Mouse (Mus musculus): ENCODE data around the gene Ankrd35. TPM values are rescaled to one million over a fixed set of nuclear protein-coding genes. Genes with fewer than 3 reads are reported as not detected.
"Not testable (repeated sequence)": the region's sequence is repeated elsewhere in the genome, so short reads cannot be mapped to it uniquely, and the experiment has no call there.

Gene Ankrd35
- polyA plus RNA-seq, 1 experiment, result 2.5 TPM

DNA sequence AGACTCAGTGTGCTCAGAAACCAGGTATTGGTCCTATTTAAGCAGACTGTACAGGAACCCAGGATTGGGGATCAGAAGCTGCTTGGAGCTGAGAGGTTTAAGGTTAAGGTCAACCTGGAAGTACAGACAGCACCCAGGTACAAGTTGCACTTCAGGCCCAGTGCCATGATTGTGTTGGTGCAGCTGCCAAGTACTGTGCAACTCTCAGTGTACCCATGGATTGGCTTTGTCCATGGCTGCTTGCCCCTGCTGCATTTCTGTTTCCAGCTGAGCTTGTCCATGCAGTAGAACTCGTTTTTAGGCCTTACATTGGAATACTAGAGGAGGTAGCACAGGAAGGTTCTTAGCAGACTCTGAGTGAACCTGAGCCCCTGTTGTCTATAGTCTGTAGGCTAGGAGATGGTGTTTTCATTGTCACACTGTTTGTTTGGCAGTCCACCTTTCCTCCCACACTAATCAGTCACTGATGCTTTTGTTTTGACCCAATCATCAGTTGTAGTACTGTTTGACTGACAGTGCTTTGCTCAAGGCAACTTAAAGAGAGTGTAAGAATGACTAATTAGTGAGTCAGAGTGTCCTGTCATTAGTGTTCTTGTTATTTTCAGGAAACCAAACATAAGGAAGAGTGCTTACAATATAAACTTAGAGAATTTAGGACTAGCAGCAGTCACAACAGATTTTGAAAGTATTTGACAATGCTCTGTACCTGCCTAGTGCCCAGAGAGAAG, 67.2 kb downstream of the Ankrd35 start:
- TF ChIP-seq CTCF (IDR thresholded peaks at IDR 0.05; ENCODE audit: borderline replicate concordance, extremely low read depth, insufficient read depth, insufficient read length) (no peak), POLR2A (IDR thresholded peaks at IDR 0.05; ENCODE audit: borderline replicate concordance, extremely low read depth, insufficient read depth, insufficient read length, poor library complexity, severe bottlenecking) (no peak)
- no peak for DNase-seq (ENCODE audit: low read depth)

DNA sequence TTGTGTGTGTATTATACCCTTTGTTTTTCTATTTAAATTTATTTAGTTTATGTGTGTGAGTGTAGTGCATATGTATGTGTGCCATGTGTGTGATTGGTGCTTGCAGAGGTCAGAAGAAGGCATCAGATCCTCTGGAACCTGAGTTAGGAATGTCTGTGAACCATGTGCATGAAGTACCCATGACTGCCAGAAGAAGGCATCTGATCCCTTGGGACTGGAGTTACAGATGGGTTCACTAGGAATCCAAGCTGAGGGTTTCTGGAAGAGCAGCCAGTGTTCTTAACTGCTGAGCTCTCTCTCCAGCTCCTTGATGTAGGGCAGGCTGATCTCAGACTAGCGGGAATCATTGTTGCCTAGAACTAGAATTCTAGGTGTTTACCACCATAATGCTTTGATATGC, 68.1 kb downstream of the Ankrd35 start:
- peak; percentile 11 for DNase-seq (ENCODE audit: low read depth)
- TF ChIP-seq CTCF (IDR thresholded peaks at IDR 0.05; ENCODE audit: borderline replicate concordance, extremely low read depth, insufficient read depth, insufficient read length), result no peak; the same call in 1 of the 2 replicates

DNA sequence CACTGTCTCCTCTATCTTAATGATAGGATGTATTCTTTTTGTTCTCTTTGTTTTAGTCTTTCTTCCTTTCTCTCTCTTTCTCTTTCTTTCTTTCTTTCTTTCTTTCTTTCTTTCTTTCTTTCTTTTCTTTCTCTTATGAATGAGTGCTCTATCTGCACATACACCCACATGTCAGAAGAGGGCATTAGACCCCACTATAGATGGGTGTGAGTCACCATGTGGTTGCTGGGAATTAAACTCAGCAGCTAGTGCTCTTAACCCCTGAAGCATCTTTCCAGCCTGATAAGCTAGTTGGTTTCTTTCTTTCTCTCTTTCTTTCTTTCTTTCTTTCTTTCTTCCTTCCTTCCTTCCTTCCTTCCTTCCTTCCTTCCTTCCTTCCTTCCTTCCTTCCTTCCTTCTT, 70.3 kb downstream of the Ankrd35 start:
- DNase-seq (ENCODE audit: low read depth), result not testable (repeated sequence)

Other genes starting within 250 kb of the Ankrd35 start
- gene BC107364, start 217.8 kb upstream of the Ankrd35 start, polyA plus RNA-seq (2012; rRNA removed), result 0.05 TPM in 1 of 2 replicates, not detected in the other
- gene Hfe2, start 145.0 kb upstream of the Ankrd35 start, polyA plus RNA-seq (2012; rRNA removed), result 0.58 and 0.66 TPM in 2 replicates
- gene Txnip, start 112.2 kb upstream of the Ankrd35 start, polyA plus RNA-seq (2012; rRNA removed), result 110 and 138 TPM in 2 replicates
- not detected in 2 replicates for gene Gm16253, start 93.1 kb upstream of the Ankrd35 start, polyA plus RNA-seq (2012; rRNA removed)
- 30.1 and 39.1 TPM in 2 replicates for gene Polr3gl, start 76.0 kb upstream of the Ankrd35 start, polyA plus RNA-seq (2012; rRNA removed)
- gene Ankrd34a, start 73.5 kb upstream of the Ankrd35 start, polyA plus RNA-seq (2012; rRNA removed), result 9.5 and 12.4 TPM in 2 replicates
- 86.8 and 88.9 TPM in 2 replicates for gene Lix1l, start 69.0 kb upstream of the Ankrd35 start, polyA plus RNA-seq (2012; rRNA removed)
- 42.9 and 57.2 TPM in 2 replicates for gene Rbm8a, start 40.2 kb upstream of the Ankrd35 start, polyA plus RNA-seq (2012; rRNA removed)
- 46.1 and 59.6 TPM in 2 replicates for gene Pex11b, start 34.8 kb upstream of the Ankrd35 start, polyA plus RNA-seq (2012; rRNA removed)
- gene Gm42957, start 34.7 kb upstream of the Ankrd35 start, polyA plus RNA-seq (2012; rRNA removed), result 0.16 and 0.27 TPM in 2 replicates
- 5.4 and 5.8 TPM in 2 replicates for gene Itga10, start 24.5 kb upstream of the Ankrd35 start, polyA plus RNA-seq (2012; rRNA removed)
- 32.3 and 34.6 TPM in 2 replicates for gene Pias3, start 26.3 kb downstream of the Ankrd35 start, polyA plus RNA-seq (2012; rRNA removed)
- 7.6 and 8.2 TPM in 2 replicates for gene Nudt17, start 38.4 kb downstream of the Ankrd35 start, polyA plus RNA-seq (2012; rRNA removed)
- 42.7 and 45.0 TPM in 2 replicates for gene Polr3c, start 57.5 kb downstream of the Ankrd35 start, polyA plus RNA-seq (2012; rRNA removed)
- 46.3 and 47.5 TPM in 2 replicates for gene Rnf115, start 57.5 kb downstream of the Ankrd35 start, polyA plus RNA-seq (2012; rRNA removed)
- gene Pdzk1, start 159.2 kb downstream of the Ankrd35 start, polyA plus RNA-seq (2012; rRNA removed), result 0.14 and 0.15 TPM in 2 replicates
- gene Cd160, start 159.2 kb downstream of the Ankrd35 start, polyA plus RNA-seq (2012; rRNA removed), result not detected in 2 replicates
- gene Gja5, start 234.6 kb downstream of the Ankrd35 start, polyA plus RNA-seq (2012; rRNA removed), result 1.7 and 2.9 TPM in 2 replicates
- 14.5 and 15.6 TPM in 2 replicates for gene Gpr89, start 235.2 kb downstream of the Ankrd35 start, polyA plus RNA-seq (2012; rRNA removed)